Mouse (Mus musculus) liver, adult 2 months (tissue): ENCODE data around the gene Erg.

ENCODE experiments used
- CTCF ChIP-seq: fragments of 200-500 bp; IDR thresholded peaks from 2 replicates; pipeline ENCODE4 v1.5.1; 2011; ENCODE audit warnings: low read depth, low read length, control low read depth
- POLR2A ChIP-seq: fragments of 200-500 bp; IDR thresholded peaks from 2 replicates; pipeline ENCODE4 v1.6.1; 2011; ENCODE audit warnings: low read length, control low read depth; ENCODE audit not compliant: insufficient read depth; ENCODE audit errors: extremely low read depth

DNA sequence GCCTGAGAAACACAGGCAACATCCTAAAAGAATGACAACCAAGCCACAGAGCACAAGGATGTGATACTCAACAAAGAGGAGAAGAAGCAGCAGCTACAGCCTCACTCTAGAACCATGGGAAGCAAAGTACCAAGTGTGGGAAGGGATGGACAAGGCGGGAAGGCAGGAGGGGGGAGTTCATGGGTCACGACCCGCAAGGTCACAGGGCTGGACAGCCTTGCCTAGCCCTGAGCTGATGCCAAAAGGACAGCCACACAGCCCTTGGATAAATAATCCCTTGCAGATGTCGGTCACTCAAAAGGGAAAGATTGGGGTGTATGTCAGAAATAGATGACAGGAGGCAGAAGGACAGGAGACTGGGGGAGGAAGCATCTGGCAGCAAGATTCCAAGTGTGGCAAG lies 211.7 kb downstream of the Erg start:
- no peak for TF ChIP-seq CTCF
- no peak for TF ChIP-seq POLR2A
